Mouse (Mus musculus): ENCODE measurements around the gene Aspn.

Aspn gene

GRCm38 (mm10) chr13:49544279-49544678, at the start of gene Aspn:
Gene Aspn (plus strand): TSS chr13:49544443.
- DNase-seq (ENCODE audit: extremely low spot score) = no peak

DNA sequence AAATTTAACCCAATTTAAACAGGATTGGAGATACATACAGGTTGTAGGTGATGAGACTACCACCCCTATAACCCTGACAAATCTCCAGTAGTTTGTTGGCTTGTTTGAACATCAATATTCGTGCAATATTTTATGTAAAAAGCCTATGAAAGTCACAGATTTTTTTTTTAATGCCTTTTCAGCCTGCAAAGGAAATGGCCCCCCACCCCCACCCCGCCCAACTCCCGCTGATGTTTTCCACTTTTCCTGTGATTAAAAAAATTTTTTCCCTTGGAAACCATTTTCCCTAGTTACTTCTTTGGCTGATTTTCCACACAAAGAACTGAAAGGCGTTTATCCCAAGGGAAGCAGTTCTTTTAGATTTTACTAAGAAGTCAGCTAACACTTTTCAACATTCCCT, 39.7 kb upstream of the Aspn start, which contains the start of gene Ecm2:
TSS of gene Ecm2 (plus strand) at position 301 of the 400 bp plus-strand sequence.
- DNase-seq (ENCODE audit: extremely low spot score) = no peak

DNA sequence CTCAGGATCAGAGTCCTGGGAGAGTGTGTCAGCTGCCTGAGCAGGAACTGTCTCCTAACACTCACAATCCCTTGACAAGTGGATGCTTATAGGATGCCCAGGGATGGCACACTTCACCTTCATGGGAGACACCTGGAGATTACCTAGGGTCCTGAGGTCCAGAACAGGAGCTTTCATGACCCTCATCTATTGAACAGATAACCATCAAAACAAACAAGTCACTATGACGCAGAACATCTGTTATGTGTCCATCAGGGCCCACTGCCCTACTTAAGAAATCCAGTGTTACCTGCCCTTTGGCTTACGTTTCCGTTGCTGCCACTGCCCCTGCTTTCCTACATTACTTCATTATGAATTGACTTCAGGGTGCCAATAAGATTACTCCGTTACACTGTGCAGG, 38.5 kb upstream of the Aspn start:
- no peak for DNase-seq (ENCODE audit: extremely low spot score)

- DNase-seq (ENCODE audit: extremely low spot score) = no peak
These were observed 37.1 kb upstream of the Aspn start for GRCm38 (mm10) chr13:49507176-49507575.

GRCm38 (mm10) chr13:49518761-49519160, 25.5 kb upstream of the Aspn start:
- no peak for DNase-seq (ENCODE audit: extremely low spot score)

- no peak for DNase-seq (ENCODE audit: extremely low spot score)
These were observed 18.0 kb upstream of the Aspn start for GRCm38 (mm10) chr13:49526235-49526634.

DNA sequence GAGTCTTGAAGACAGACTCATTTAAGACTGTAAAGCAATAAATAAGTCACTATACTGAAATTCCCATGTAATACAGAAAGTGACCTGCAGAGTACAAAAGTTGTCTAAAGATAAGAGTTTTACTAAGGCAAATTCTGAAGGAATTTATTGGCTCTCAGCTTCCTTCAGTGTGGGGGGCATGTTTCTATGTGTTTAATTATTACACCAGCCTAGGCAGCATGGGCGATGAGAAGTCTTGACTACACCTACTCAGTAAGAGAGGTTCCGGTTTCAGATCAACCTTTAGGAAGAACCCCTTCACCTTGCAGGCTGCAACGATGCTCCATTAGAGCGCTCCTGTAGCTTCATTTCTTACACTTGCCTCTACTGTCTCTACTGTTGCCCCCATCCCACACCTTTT, 13.6 kb upstream of the Aspn start:
- no peak for DNase-seq (ENCODE audit: extremely low spot score)

DNA sequence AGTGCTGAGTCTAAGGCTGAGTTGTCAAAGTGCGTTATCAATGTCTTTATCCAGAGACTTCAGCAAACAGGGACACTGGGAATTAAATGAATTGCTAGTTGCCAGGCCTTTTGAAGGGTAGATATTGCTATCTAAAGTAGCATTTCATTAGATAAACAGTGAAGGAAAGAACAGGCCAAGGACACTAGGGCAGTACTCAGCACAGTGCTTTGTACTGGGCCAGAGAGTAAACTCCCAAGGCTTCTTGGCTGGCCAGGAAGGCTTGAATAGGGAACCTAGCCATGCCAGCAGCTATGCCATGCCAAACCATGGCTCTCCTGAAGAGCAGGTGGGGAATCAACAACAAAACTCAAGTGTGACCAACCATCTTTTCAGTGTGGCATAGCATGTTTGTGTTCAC, 7.3 kb upstream of the Aspn start:
- DNase-seq (ENCODE audit: extremely low spot score) = no peak

DNA sequence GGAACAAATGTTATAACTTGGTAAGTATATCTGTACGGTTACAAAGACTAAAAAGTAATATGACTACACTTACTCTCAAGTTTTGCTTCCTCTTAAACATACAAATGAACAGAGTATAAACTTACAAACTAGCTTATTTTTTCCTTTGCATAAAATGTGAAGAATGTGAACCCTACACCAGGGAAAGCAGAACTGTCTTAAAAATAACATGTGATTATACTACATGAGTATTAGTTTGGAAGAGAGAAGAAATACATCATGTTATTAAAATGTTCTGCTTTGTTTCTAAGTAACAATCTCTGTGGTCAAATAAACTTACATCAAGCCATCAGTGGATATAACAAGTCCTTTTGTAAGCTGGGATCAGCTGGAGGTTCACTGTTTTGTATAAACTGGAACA, 5.5 kb upstream of the Aspn start:
- no peak for DNase-seq (ENCODE audit: extremely low spot score)

DNA sequence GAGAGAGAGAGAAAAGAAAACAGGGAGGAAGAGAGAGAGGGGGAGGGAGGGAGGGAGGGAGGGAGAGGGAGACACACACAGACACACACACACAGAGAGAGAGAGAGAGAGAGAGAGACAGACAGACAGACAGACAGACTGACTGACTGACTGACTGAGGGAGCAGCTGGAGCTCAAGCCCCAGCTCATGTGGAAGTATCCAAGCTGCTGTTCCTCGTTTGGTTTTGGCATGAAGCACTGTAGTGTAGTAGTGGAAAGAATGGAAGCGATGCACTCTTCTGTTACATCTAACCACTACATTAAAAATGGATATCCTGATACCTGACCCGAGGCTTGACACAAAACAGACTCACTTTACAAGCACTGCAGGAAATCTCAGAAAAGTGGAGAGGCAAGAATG, 1.4 kb downstream of the Aspn start:
- no peak for DNase-seq (ENCODE audit: extremely low spot score)

DNA sequence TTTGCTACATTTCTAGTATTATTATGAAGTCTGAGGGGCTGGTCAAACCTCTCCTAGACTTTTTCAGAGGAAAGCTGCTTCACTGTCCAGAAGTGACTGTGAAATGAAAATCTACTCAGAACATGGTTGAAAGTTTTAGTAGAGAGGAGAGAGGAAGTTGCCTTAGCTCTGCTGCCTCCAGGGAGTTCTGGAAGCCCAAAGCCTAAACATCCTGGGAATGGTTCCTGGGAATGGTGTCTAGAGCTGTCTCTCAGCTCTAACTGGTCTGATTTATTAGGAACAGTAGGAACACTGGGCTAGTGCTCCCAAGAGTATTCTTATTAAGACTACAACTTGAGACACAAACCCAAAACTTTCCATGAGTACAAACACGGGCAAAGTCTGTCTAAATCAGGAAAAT, 2.3 kb downstream of the Aspn start:
- DNase-seq (ENCODE audit: extremely low spot score) = no peak

GRCm38 (mm10) chr13:49547563-49548150, 3.4 kb downstream of the Aspn start:
- DNase-seq (ENCODE audit: extremely low spot score) = no peak

GRCm38 (mm10) chr13:49549616-49550015, 5.4 kb downstream of the Aspn start:
- DNase-seq (ENCODE audit: extremely low spot score) = no peak

GRCm38 (mm10) chr13:49554519-49554918, 10.3 kb downstream of the Aspn start:
- DNase-seq (ENCODE audit: extremely low spot score) = no peak

DNA sequence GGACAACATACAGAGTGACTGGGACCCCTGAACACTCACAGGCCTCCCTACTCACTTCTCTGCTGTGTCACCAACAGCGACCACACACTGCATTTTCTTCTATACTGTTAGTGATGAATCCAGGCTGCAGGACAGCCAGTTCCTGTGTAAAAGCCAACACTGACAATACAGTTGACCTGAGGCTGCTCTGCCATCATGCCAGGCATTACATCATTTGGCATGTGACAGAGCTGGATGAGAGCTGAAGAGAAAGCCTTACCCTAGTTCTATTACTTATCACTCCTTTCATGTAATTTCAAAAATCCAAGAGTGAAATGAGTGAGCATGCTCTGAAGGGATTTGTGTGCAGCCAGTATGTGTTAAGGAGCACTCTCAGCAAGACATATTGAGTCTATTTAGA, 12.0 kb downstream of the Aspn start:
- DNase-seq (ENCODE audit: extremely low spot score) = no peak

DNA sequence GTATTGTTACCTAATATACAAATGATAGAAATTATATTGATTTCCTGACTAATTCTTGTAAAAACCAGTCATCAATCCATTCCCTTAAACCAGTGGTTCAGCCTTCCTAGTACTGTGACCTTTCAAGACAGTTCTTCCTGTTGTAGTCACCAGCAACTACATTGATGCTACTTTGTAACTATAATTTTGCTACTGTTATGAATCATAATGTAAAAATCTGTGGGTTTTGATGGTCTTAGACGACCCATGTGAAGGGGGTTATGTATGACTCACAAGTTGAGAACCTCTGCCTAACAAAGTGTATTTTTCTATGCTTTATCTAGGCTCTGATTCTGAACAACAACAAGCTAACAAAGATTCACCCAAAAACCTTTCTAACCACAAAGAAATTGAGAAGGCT, 12.7 kb downstream of the Aspn start:
- no peak for DNase-seq (ENCODE audit: extremely low spot score)

GRCm38 (mm10) chr13:49559185-49559584, 14.9 kb downstream of the Aspn start:
- DNase-seq (ENCODE audit: extremely low spot score) = no peak

DNA sequence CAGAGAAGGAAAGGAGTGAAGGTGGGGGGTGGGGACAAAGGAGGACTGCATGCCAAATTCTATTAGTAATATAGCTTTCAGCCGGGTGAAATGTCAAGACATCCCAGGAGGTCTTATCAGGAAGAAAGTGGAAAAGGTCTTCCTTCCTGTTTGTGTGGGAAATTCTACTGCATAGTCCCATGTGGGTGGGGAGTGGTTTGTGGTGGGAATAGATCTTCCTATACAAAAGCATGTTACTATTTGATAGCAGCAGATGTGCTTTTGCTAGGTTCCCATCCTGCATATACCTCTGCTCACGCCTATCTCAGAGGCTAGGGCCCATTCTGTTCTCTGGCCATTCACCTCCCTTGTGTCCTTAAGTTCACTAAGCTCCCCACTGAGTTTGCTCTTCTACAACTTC, 16.6 kb downstream of the Aspn start:
- DNase-seq (ENCODE audit: extremely low spot score) = no peak

- no peak for DNase-seq (ENCODE audit: extremely low spot score)
These were observed 20.1 kb downstream of the Aspn start for GRCm38 (mm10) chr13:49564347-49564746.

DNA sequence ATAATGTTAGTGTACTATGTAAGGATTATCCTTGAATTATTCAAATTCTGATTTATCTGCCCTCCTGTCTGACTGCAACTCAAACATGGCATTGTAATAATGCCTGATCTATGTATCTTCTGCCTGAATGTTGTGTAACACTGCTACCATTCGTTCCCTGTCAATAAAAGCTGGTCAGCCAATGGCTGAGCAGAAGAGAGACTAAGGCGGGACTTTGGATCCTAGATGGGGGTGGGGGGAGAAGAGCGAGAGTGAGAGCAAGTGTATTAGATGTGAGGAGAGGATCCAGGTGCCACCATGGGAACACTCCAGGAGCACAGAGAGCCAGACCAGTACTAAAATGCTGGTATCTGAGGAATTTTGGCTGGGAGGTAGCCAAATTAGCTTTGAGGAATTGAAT, 26.1 kb downstream of the Aspn start:
- no peak for DNase-seq (ENCODE audit: extremely low spot score)

- DNase-seq (ENCODE audit: extremely low spot score) = no peak
These were observed 27.2 kb downstream of the Aspn start for GRCm38 (mm10) chr13:49571418-49571817.

DNA sequence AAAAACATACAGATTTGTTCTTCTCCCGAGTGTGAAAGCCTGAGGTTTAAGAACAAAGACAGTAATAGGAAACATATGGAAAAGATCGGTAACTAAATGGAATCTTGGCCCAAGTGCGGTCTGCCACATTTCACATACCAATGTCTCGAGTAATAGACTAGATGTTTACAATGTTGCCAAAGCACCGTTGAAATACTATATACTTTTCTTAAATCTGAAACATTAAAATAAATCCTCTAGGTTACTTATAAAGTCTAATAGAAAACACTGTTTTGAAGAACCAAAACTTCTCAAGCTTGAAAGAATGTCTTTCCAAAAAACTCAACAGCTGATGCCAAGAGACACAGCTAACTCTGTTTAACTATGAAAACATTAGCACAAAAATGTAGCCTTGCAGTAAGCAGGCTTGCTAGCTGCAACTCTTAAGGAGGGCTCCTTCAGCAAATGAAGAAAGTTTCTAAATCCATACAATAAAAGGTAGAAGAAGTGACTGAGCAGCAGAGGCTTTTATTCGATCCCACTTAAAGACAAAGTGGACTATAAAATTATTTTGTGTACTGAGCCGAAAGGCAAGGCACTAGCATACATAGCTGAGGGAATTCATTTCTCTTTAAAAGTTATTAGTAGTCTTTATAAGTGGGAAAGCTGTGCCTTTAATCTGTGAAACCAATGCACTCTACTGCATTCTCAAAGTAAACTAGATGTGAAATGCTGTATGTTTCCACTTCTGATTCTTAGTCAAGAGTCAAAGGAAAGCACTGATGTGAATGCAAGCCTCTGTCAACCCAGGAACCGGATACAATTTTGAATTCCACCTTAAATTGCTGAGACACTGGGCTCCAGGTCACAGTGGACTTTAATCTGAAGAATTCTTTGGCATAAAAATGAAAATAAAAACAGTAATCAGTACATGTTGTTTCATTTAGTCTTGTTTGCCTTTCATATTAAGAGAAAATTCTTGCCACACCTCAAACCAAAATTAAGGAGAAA, 37.6 kb downstream of the Aspn start, which contains the start of gene Omd:
TSS of gene Omd (plus strand) at position 922 of the 990 bp plus-strand sequence.
- DNase-seq (ENCODE audit: extremely low spot score) = peak; percentile 10

DNA sequence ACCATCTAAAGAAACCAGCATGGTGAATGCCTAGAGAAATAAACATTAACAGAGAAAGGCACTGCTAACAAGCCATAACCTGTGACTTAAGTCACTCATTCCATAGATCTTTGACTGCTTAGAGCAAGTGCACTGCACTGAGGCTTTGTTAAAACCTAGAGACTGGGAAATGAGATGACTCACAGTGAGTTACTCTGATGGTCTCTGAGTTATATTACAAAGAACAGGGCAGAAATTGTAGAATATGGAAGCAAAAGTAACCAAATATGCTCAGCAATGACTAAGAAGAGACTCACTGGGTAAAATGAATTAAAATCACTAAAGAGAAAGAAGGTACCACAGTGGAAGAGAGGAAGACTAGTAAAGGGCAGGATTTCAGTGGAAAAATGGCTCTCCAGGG, 39.6 kb downstream of the Aspn start:
- DNase-seq (ENCODE audit: extremely low spot score) = no peak

All from embryo, embryonic 9.5 days (tissue).